Mouse (Mus musculus): ENCODE data around the gene Chrnb4.

DNA sequence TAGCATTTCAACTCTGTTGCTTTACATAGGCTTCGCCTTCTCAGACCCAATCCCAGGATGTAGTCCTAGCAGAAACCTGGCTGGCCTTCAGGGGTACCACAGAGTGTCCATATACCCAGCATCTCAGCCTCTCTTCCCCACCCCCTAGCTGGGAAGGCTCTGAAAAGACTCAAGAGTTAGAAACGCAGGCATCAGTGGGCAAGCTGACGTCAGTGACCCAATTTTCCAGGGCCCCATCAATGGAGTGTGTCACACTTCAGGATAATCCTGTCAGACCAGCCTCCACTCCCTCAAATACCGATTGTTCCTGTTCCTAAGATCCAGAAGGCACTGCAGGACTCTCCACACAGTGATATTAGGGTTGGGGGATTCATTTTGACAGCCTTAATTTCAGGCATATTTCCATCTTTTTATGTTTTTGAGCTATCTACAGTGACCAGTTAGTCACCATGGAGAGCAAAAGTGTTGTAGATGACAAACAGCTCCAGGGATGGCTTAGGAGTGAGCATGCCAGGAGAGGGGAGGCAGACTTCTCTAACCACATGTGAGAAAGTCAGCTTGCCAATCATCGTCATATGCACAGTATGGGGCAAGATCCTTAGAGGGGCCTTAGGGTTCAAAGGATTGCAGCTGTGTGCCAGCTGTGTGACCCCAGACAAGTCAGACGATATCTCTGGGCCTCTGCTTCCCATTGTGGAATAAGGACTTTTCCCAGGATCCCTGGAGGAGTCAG, 17.0 kb downstream of the Chrnb4 start:
- no peak for TF ChIP-seq MAX (IDR thresholded peaks at IDR 0.05; ENCODE audit: low read depth)
- TF ChIP-seq TCF12 (IDR thresholded peaks at IDR 0.05; ENCODE audit: insufficient read depth, poor library complexity, severe bottlenecking) = no peak
